ENCODE assay signal across 25 mouse cellular contexts in the genomic region with DNA sequence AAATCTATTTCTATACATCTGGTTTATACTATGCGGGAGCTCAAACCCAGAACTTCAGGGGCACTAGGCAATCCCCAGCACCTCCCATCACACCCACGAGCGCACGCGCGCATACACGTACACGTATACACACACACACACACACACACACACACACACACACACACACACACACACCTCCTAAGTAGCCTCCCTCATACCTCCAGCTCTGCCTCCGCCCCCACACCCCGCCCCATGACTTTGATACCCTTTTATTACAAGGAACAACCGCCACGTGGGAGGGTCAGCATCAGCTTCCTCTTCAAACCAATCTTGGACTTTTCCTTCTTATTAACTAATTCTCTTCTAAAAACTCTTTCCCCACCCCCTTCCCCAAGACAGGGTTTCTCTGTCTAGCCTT. TPM values are rescaled to one million over a fixed set of nuclear protein-coding genes. Genes with fewer than 3 reads are reported as not detected.
"Had no signal": no experiment of that assay in that cellular context is flagged by ENCODE, and none has a peak within 500 bp of the region (broad histone marks: within the 10 kb centered on the region; RNA-seq: fewer than 3 reads in every experiment).

No protein-coding gene starts in this region.

- H3K9ac ChIP-seq: limb, embryonic 12.5 days; limb, embryonic 15.5 days; liver, embryonic 14.5 days; lung, embryonic 15.5 days; neural tube, embryonic 12.5 days; neural tube, embryonic 15.5 days had no signal

- DNase-seq: kidney, adult 18-20 months; kidney, adult 9 months; kidney, postnatal 25 days; layer of hippocampus, postnatal 36 days; left cerebral cortex, postnatal 4 days; lung, adult 18-20 months; lung, postnatal 10 days; lung, postnatal 36 days; midbrain, embryonic 14.5 days; right cerebral cortex, adult 18-20 months; right cerebral cortex, postnatal 14 days; right cerebral cortex, postnatal 4 days; thymus, postnatal 36 days had no signal

- H3K4me2 ChIP-seq: limb, embryonic 12.5 days; limb, embryonic 15.5 days; lung, embryonic 15.5 days; neural tube, embryonic 12.5 days; neural tube, embryonic 15.5 days had no signal

- H3K9me3 ChIP-seq: limb, embryonic 12.5 days; limb, embryonic 15.5 days; lung, embryonic 15.5 days; megakaryocyte, embryonic 14.5 days; midbrain, embryonic 10.5 days; neural tube, embryonic 12.5 days; neural tube, embryonic 15.5 days had no signal

- H3K27ac ChIP-seq: limb, embryonic 12.5 days; limb, embryonic 15.5 days; liver, embryonic 14.5 days; lung, embryonic 15.5 days; midbrain, embryonic 10.5 days; neural tube, embryonic 12.5 days; neural tube, embryonic 15.5 days had no signal

- H3K36me3 ChIP-seq: limb, embryonic 12.5 days; limb, embryonic 15.5 days; lung, embryonic 15.5 days; midbrain, embryonic 10.5 days; neural tube, embryonic 12.5 days; neural tube, embryonic 15.5 days had no signal

- H3K27me3 ChIP-seq: limb, embryonic 12.5 days; limb, embryonic 15.5 days; lung, embryonic 15.5 days; megakaryocyte, embryonic 14.5 days; neural tube, embryonic 12.5 days; neural tube, embryonic 15.5 days had no signal

- H3K4me1 ChIP-seq: limb, embryonic 12.5 days; limb, embryonic 15.5 days; lung, embryonic 15.5 days; neural tube, embryonic 12.5 days had no signal

- H3K4me3 ChIP-seq: limb, embryonic 12.5 days; limb, embryonic 15.5 days; lung, embryonic 15.5 days; megakaryocyte, embryonic 14.5 days; midbrain, embryonic 10.5 days; neural tube, embryonic 12.5 days; neural tube, embryonic 15.5 days had no signal

RNA-seq across cellular contexts. Expression of gene Gdf3, which starts 2.2 kb away (rescaled TPM):
- polyA plus RNA-seq: kidney, embryonic 16.5 days; limb, embryonic 12.5 days; lung, embryonic 15.5 days; neural tube, embryonic 12.5 days; stomach, embryonic 14.5 days; urinary bladder, adult 2 months had no signal

RNA-seq across cellular contexts. Expression of gene Dppa3, which starts 18.5 kb away (rescaled TPM):
- polyA plus RNA-seq: kidney, embryonic 16.5 days; large intestine, adult 2 months; limb, embryonic 12.5 days; limb, embryonic 15.5 days; liver, embryonic 14.5 days; lung, embryonic 15.5 days; midbrain, embryonic 10.5 days; midbrain, embryonic 14.5 days; neural tube, embryonic 12.5 days; neural tube, embryonic 15.5 days; stomach, embryonic 14.5 days had no signal

RNA-seq across cellular contexts. Expression of gene Aicda, which starts 54.1 kb away (rescaled TPM):
- polyA plus RNA-seq: kidney, embryonic 16.5 days; liver, embryonic 14.5 days; lung, embryonic 15.5 days; midbrain, embryonic 10.5 days; stomach, embryonic 14.5 days; urinary bladder, adult 2 months had no signal
